Mouse (Mus musculus): ENCODE measurements around the gene Coq2. TPM values are rescaled to one million over a fixed set of nuclear protein-coding genes. Genes with fewer than 3 reads are reported as not detected.

The Coq2 gene
- total RNA-seq, 2 experiments from 2014 or later = 62.4 to 63.6 TPM

GRCm38 (mm10) chr5:100658460-100658859 lies 16.5 kb downstream of the Coq2 start:
- DNase-seq = no peak

GRCm38 (mm10) chr5:100656352-100656751 lies 18.6 kb downstream of the Coq2 start:
- no peak for DNase-seq

DNA sequence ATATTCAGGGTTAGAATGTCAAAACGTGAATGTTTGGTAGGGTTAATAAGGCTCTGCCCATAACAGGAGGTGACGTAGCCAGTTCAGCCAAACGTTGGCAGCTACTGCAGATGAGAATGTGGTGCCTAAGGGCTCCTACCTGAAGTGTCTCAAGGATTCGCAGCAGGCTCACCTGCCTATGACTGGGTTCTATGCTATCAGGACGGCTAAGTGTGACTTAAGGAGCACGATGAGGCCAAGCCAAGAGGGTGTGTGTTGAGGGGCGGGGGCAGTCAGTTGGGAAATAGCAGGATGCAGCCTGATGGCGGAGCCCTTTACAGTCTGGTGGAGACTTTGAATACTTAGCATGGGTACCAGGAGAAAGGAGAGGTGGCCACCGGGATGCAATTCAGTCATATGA lies 22.6 kb downstream of the Coq2 start:
- DNase-seq = no peak

- DNase-seq = no peak
These were observed 23.5 kb downstream of the Coq2 start for GRCm38 (mm10) chr5:100651486-100651885.

GRCm38 (mm10) chr5:100650969-100651368 lies 24.0 kb downstream of the Coq2 start:
- no peak for DNase-seq

GRCm38 (mm10) chr5:100648546-100648945 lies 26.4 kb downstream of the Coq2 start:
- DNase-seq = no peak

DNA sequence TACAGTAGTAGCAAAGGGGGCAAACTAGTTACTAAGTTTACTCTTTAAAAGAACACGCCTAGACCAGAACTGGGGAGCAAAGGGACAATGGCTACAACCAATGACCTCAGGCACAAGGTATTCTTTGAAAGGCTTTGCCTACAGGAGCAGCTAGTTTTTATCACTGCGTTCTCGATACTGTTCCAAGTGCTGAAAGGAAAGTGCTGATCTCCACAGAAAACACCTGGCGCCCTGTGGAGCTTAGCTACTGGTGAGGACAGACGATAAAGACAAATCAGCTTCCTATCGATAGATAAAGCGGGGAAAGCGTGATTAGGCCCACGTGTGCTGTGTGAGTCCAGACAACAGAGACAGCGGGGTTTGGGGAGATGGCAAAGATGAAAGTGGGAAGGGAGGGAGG lies 26.9 kb downstream of the Coq2 start:
- DNase-seq = no peak

- DNase-seq = no peak
These were observed 28.4 kb downstream of the Coq2 start for GRCm38 (mm10) chr5:100646558-100646957.

GRCm38 (mm10) chr5:100643991-100644535 lies 30.9 kb downstream of the Coq2 start:
- DNase-seq = peak; percentile 25

DNA sequence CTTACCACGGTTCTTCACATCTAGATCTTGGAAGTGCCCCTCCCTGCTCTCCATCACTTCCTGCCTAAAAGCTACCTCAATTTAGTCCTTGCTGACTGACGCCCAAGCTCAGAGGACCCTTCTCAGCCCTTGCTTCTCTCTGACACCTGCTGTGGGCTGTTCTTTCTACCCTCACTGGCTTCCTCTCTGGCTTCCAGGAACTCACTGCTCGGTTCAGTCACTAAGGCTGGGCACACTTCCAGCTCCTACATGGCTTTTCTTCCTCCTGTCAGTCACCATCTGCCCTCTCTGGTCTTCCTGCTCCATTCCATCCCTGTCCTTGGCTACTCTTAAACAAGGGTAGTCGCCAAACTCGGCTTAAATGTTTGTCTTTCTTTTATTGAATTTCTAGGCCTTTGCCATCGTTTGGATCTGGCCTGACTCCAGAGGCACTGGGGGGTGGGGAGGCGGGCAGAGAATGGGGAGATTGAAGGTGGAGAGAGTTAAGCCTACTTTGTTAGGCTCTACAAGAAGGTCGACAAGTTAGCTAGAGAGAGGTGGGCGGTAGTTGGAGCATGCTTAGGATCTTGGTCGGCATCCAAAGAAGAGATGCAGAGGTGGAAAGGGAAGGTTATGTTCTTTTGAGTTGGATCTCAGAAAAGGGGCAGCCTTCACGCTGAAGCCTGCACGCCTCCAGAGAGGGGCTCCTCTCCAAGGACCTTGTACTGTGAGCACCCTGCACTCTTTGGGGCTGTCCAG lies 31.5 kb downstream of the Coq2 start:
- peak; percentile 26 for DNase-seq

DNA sequence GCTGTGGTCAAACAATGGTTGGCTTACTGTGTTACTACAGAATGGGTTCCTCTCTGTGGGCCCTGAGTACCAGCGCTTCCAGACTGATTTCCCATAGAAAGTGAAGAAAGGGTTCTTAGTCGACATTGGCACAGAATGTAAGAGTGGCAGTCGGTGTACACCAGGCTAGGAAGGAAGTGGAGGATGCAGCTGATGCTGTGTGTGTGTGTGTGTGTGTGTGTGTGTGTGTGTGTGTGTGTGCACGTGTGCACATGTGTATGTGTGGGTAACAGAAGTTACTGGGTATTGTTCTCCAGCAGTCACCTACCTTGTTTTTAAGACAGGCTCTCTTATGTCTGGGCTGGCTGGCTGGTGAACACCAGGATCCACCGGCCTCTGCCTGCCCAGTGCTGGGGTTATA lies 32.6 kb downstream of the Coq2 start:
- no peak for DNase-seq

DNA sequence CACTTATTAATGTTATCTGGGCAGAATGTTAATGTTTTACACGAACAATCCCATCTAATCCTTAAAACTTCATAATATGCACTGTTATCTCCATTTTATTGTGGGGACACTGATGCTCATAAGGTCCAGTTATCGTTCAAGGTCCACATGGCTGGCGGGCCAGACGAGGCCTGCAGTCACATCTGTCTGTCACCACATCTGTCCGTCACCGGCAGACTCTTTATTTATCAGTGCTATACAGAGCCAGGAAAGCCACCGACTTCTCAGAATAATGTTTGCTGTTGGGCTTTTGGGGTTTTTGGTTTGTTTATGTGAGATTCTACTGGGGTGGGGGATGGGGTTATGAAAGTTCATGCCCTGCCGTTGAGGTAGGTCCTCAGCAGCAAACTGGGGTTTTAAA lies 36.5 kb downstream of the Coq2 start:
- DNase-seq = no peak

DNA sequence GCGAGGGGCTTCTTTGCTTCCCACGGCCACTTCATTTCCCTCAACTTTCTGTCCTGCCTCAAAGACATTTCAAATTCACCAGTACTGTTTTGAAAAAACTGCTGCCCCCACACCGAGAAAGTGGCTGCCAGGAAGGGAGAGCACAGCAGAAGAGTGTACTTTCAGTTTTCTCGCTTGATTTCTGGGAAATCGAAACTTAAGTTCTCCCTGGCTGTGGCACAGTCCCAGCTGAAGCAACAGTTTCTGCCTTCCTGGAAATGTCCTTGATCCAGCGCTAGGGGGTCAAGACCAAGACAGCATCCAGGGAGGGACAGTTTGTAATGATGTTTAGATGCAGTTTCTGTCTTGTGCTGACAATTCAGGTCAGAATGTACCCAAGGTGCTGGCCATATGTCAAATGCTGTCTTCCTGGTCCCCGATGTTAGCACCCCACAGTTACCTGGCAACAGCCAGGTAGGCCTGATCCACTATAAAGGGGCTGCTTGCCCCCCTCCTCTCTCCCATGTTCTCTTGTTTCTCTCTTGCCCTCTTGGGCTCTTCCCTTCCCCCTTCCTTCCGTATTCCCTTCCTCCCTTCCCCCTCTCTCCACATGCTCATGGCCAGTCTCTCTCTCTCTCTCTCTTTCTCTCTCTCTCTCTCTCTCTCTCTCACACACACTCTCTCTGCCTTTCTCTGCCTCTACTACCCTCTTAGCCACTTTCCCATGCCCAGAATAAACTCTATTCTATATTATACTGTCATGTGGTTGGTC lies 38.0 kb downstream of the Coq2 start:
- DNase-seq = peak; percentile 23

DNA sequence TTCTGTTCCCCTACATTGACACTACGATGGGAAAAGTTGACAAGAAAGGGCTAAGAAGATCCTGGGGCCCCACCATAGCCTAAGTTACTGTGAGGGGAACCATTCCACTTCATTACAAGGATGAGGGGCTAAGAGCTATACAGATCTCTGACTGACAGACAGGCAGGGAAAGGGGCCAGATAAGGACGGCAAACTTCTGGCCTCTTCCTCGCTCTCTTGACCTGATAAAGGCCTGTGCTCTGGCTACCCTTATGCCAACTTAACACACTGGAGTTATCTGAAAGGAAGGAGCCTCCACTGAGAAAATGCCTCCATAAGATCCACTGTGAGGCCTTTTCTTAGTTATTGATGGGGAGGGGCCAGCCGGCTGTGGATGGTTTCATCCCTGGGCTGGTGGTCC lies 39.0 kb downstream of the Coq2 start:
- no peak for DNase-seq

- DNase-seq = no peak
These were observed 40.0 kb downstream of the Coq2 start for GRCm38 (mm10) chr5:100634885-100635478.

DNA sequence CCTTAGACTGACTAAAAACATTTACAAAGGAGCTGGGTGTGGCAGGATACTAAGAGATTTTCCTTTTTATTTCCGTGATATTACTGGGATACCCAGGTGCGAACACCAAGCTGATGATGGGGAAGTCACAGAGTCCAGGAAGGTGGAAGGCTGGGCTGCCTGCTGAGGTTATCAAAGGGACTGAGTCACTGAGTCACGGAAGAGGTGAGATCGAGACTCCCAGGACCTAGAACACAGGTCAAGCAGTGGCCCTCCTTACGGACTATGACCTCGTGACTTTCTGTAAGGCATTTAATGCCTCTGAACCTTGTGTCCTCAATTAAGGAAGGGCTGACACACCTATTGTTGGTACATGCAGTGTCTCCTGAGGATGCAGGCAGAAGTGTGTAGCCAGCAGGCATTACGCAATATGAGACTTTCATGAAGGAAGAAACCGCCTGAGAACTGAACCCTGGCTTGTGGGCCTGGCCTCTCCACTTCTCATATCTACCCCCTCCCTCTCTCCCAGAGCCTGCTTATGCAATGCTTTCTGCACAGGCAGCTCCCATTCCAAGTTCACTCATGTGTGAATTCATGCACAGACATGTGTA lies 42.3 kb downstream of the Coq2 start:
- DNase-seq = no peak

DNA sequence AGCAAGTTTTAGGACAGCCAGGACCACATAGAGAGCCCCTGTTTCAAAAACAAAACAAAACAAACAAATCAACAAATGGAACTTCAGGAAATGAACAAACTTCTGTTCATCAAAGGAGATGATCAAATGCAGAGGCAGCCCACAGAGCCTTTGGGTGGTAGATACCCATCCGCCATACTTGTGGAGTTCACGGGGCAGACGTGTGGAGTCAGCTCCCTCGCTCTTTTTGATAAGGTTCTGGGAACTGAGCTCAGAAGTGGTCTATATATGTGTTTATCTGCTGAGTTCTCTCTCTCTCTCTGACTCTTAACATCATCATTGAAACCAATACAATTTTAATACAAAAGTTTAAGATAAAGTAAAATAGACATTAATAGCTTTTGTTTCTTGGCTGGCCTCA lies 46.1 kb downstream of the Coq2 start:
- DNase-seq = no peak

- DNase-seq = no peak
These were observed 48.4 kb downstream of the Coq2 start for GRCm38 (mm10) chr5:100626526-100626925.

DNA sequence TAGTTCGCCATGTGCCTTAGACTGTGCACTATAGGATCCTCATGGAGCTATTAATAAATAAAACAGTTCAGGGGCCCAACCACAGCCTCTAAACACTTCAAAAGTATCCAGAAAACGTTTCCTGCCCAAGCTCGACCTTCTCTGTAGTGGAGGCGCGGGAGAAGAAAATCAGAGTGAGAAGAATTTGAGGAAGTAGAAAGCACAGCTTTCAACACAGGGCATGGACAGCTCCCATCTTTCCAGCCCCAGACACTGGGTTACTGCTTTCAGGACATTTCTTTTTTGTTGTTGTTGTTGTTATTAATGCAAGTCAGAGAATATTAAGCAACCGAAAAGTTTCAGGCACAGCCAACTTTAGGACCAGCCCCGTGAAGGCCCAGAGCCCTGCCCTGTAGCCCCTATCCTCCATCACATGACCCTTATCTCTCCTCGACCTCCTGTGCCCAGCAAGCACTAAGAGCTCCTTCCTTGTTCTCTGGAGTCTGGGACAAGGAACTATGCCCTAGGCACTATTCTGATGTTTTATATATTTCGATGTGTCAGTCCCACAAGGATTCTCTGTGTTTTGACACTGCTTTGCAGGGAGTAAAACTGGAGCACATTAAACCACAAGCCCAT lies 50.1 kb downstream of the Coq2 start:
- no peak for DNase-seq

- no peak for DNase-seq
These were observed 52.3 kb downstream of the Coq2 start for GRCm38 (mm10) chr5:100622509-100623163.

DNA sequence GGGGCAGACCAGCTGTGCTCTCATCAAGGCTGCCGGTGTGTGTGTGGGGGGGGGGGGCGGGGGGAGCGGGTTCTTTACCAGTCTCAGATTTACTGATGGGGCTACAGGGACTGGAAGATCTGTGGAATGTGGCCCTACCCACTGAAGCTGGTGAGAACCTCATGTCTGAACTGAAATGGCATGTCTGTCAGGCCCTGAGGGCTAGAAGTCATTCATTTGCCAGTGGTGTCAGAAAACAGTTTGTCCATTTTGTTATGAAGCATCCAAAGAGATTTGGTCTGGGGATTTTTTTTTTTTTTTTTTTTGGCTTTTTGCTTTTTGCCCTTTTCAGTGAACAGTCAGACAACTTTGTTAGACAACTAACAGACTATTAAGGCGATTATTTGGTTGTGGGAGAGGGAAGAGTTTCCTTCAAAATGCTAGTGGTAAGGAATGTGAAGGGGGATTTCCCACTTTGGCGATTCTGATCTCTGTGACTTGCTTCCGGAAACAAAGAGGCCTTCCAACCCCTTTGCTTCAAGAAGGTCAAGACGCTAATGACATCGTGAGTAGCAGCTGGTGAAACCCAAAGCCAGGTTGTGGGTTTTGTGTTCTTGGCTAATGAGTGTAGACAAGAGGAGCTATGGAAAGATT lies 52.9 kb downstream of the Coq2 start:
- no peak for DNase-seq

All from heart, postnatal 4 days (tissue).